Mouse (Mus musculus): ENCODE measurements around the gene Ecm1.

DNA sequence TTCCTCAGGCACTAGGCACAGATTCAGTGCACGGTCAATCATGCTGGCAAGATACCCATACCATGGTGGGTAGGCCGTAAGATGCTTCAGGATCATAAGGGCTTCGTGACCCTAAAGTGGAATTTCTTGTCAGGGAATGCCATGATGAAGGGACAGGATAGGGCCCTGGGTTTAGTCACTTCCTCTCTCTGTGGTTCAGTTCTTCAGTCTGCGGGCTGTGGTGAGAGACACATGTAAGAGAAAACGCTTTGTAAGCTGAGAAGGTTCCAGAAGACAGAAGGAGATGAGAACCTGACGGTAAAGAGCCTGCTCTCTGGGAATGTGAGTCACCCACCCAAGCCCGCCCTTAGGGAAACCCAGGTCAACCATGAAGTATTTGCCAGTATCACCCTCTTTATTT is 31.9 kb downstream of the Ecm1 start:
- TF ChIP-seq EP300 (optimal IDR thresholded peaks at IDR 0.05) (no peak), CTCF (IDR thresholded peaks at IDR 0.05; ENCODE audit: low read depth) (no peak)

All from stomach, postnatal 0 days (tissue).